In the genomic region with DNA sequence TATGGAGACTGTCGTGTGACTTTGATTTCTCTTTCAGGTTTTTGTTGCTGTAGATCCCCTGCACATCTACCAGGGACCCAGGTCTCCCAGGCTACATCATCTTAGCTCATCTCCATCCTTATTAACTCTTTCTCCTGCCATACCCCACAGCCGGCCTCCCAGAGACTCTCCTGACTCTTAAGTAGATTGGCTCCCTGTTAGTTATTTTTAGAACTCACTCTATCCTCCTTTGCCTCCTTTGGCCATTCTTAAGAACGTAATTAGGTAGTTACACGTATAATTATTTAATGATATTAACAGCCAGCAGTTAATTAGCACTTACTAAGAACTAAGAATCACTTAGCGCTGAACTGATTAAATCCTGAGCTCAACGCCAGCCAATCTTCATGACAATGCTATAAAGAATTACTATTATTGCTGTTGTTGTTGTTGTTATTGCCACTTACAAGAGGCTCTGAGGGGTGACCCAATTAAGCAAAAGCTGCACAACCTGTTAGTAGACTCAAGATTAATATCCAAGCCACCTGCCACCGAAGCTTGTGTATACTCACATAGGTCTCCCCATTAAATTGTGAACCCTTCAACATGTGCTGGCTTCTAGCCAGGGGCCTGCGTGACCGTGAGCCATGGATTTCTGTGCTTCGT, we compare ENCODE assay signal across 27 mouse cellular contexts.
"Had no signal": no experiment of that assay in that cellular context is flagged by ENCODE, and none has a peak within 500 bp of the region (broad histone marks: within the 10 kb centered on the region; RNA-seq: fewer than 3 reads in every experiment).

No protein-coding gene starts in this region.

- H3K9ac ChIP-seq: heart, embryonic 12.5 days; hindbrain, embryonic 12.5 days; hindbrain, embryonic 14.5 days; intestine, embryonic 15.5 days; limb, embryonic 12.5 days; liver, embryonic 13.5 days had no signal

- DNase-seq: gastrocnemius, adult 2 months; gastrocnemius, postnatal 10 days; gastrocnemius, postnatal 25 days; heart, adult 18-20 months; heart, postnatal 10 days; heart, postnatal 4 days; kidney, adult 18-20 months; kidney, adult 8-10 months; kidney, postnatal 10 days; kidney, postnatal 25 days; kidney, postnatal 4 days; liver; liver, embryonic 13.5 days had no signal

- H3K4me1 ChIP-seq: heart, embryonic 10.5 days; heart, embryonic 12.5 days; hindbrain, embryonic 10.5 days; hindbrain, embryonic 12.5 days; intestine, embryonic 15.5 days; liver, embryonic 13.5 days had no signal

- H3K36me3 ChIP-seq: heart, embryonic 10.5 days; heart, embryonic 12.5 days; hindbrain, embryonic 10.5 days; hindbrain, embryonic 12.5 days; intestine, embryonic 15.5 days; limb, embryonic 10.5 days; limb, embryonic 12.5 days; liver, embryonic 13.5 days had no signal

- ATAC-seq: hindbrain, embryonic 16.5 days; inflammation-experienced regulatory T-cells, adult 6 months; intestine, embryonic 15.5 days; intestine, postnatal 0 days had no signal

- H3K27ac ChIP-seq: gastrocnemius, adult 2 months; heart, embryonic 10.5 days; hindbrain, embryonic 10.5 days; hindbrain, embryonic 12.5 days; hindbrain, embryonic 14.5 days; intestine, embryonic 15.5 days; layer of hippocampus, adult 2 months; left cerebral cortex, adult 2 months; limb, embryonic 10.5 days; limb, embryonic 12.5 days; liver, embryonic 13.5 days had no signal

- H3K4me2 ChIP-seq: heart, embryonic 12.5 days; hindbrain, embryonic 12.5 days; hindbrain, embryonic 14.5 days; intestine, embryonic 15.5 days; limb, embryonic 12.5 days; liver, embryonic 11.5 days; liver, embryonic 13.5 days had no signal

- H3K4me3 ChIP-seq: gastrocnemius, adult 2 months; heart, embryonic 10.5 days; heart, embryonic 12.5 days; hindbrain, embryonic 10.5 days; hindbrain, embryonic 12.5 days; intestine, embryonic 15.5 days; layer of hippocampus, adult 2 months; left cerebral cortex, adult 2 months; limb, embryonic 10.5 days; limb, embryonic 12.5 days; liver, embryonic 13.5 days had no signal

- H3K9me3 ChIP-seq: heart, embryonic 10.5 days; heart, embryonic 12.5 days; hindbrain, embryonic 10.5 days; hindbrain, embryonic 12.5 days; intestine, embryonic 15.5 days; limb, embryonic 10.5 days; limb, embryonic 12.5 days; liver, embryonic 13.5 days had no signal

- H3K27me3 ChIP-seq: heart, embryonic 12.5 days; intestine, embryonic 15.5 days; liver, embryonic 13.5 days had no signal
